Mouse (Mus musculus): Measurements from ENCODE around the gene Mettl27. TPM values are rescaled to one million over a fixed set of nuclear protein-coding genes. Genes with fewer than 3 reads are reported as not detected.

Gene Mettl27
- 33.7 and 35.5 TPM in 2 replicates for polyA plus RNA-seq (2015; fragmentation: Nextera tagmentation; extraction: Ambion mirVana)

GRCm38 (mm10) chr5:134932179-134932902 is at the start of gene Mettl27:
Gene Mettl27, plus strand, starts transcription at chr5:134932368.
- Histone ChIP-seq H3K9ac (replicated peaks; ENCODE audit: low read depth) (peak within 1 kb of the TSS; percentile 59), H3K36me3 (ENCODE audit: insufficient read depth, low read length) (no peaks in the 10 kb centered on the region), H3K4me2 (replicated peaks; ENCODE audit: low read depth, low read length) (peak within 1 kb of the TSS; percentile 99), H3K27me3 (replicated peaks; ENCODE audit: insufficient read depth, low read length) (no peaks in the 10 kb centered on the region), H3K27ac (ENCODE audit: low read length) (peak within 1 kb of the TSS; percentile 85), H3K9me3 (ENCODE audit: low read length) (no peaks in the 10 kb centered on the region), H3K4me3 (ENCODE audit: low read depth, low read length) (peak within 1 kb of the TSS; percentile 76), H3K4me1 (ENCODE audit: insufficient read depth, low read depth, low read length) (no peaks in the 10 kb centered on the region)
- ATAC-seq = peak; percentile 96
- TF ChIP-seq CTCF (IDR thresholded peaks at IDR 0.05) = no peak
- no peak for TF ChIP-seq EP300 (IDR thresholded peaks at IDR 0.05)
- WGBS = under 1% methylated on average over 41 of the region's 41 CpGs
- peak; percentile 97 for DNase-seq (ENCODE audit: low spot score)

GRCm38 (mm10) chr5:134883077-134883476 is 49.1 kb upstream of the Mettl27 start:
- Histone ChIP-seq H3K9ac (replicated peaks; ENCODE audit: low read depth) (no peak overlapping the region), H3K27ac (ENCODE audit: low read length) (peak overlapping the region; percentile 66), H3K4me1 (ENCODE audit: insufficient read depth, low read depth, low read length) (no peaks in the 10 kb centered on the region), H3K27me3 (replicated peaks; ENCODE audit: insufficient read depth, low read length) (no peaks in the 10 kb centered on the region), H3K4me2 (replicated peaks; ENCODE audit: low read depth, low read length) (no peak overlapping the region), H3K36me3 (ENCODE audit: insufficient read depth, low read length) (no peaks in the 10 kb centered on the region), H3K4me3 (ENCODE audit: low read depth, low read length) (no peak overlapping the region), H3K9me3 (ENCODE audit: low read length) (no peaks in the 10 kb centered on the region)
- TF ChIP-seq EP300 (IDR thresholded peaks at IDR 0.05) (no peak), CTCF (IDR thresholded peaks at IDR 0.05) (no peak)
- WGBS = 40% methylated on average over 3 of the region's 3 CpGs
- DNase-seq (ENCODE audit: low spot score) = peak; percentile 54
- peak; percentile 48 for ATAC-seq

GRCm38 (mm10) chr5:134887447-134888335 is 44.5 kb upstream of the Mettl27 start:
- Histone ChIP-seq H3K9ac (replicated peaks; ENCODE audit: low read depth) (no peak overlapping the region), H3K4me3 (ENCODE audit: low read depth, low read length) (no peak overlapping the region), H3K27me3 (replicated peaks; ENCODE audit: insufficient read depth, low read length) (no peaks in the 10 kb centered on the region), H3K27ac (ENCODE audit: low read length) (peak overlapping the region; percentile 80), H3K36me3 (ENCODE audit: insufficient read depth, low read length) (no peaks in the 10 kb centered on the region), H3K4me2 (replicated peaks; ENCODE audit: low read depth, low read length) (no peak overlapping the region), H3K9me3 (ENCODE audit: low read length) (no peaks in the 10 kb centered on the region), H3K4me1 (ENCODE audit: insufficient read depth, low read depth, low read length) (0 out of 2 replicates have a peak, but pooled peaks cover 3% of the 10 kb centered on the region)
- peak; percentile 31 for TF ChIP-seq CTCF (IDR thresholded peaks at IDR 0.05)
- TF ChIP-seq EP300 (IDR thresholded peaks at IDR 0.05) = peak; percentile 89
- WGBS = 39% methylated on average over 18 of the region's 18 CpGs
- ATAC-seq (peak; percentile 55), DNase-seq (ENCODE audit: low spot score) (peak; percentile 80)

- H3K27me3 ChIP-seq (replicated peaks; ENCODE audit: insufficient read depth, low read length) = no peaks in the 10 kb centered on the region
- no peaks in the 10 kb centered on the region for H3K9me3 ChIP-seq (ENCODE audit: low read length)
- no peak overlapping the region for H3K4me3 ChIP-seq (ENCODE audit: low read depth, low read length)
- H3K36me3 ChIP-seq (ENCODE audit: insufficient read depth, low read length) = no peaks in the 10 kb centered on the region
- H3K27ac ChIP-seq (ENCODE audit: low read length) = peak overlapping the region; percentile 80
- 60% methylated on average over 7 of the region's 7 CpGs for WGBS
- no peak for ATAC-seq
- TF ChIP-seq CTCF (IDR thresholded peaks at IDR 0.05) = no peak
- TF ChIP-seq EP300 (IDR thresholded peaks at IDR 0.05) = no peak; the same call in 1 of the 2 replicates
- no peak overlapping the region for H3K9ac ChIP-seq (replicated peaks; ENCODE audit: low read depth)
- no peak for DNase-seq (ENCODE audit: low spot score)
- H3K4me1 ChIP-seq (ENCODE audit: insufficient read depth, low read depth, low read length) = 0 out of 2 replicates have a peak, but pooled peaks cover 3% of the 10 kb centered on the region
- no peak overlapping the region for H3K4me2 ChIP-seq (replicated peaks; ENCODE audit: low read depth, low read length)
Observed at GRCm38 (mm10) chr5:134888505-134888904, 43.7 kb upstream of the Mettl27 start.

- no peaks in the 10 kb centered on the region for H3K27me3 ChIP-seq (replicated peaks; ENCODE audit: insufficient read depth, low read length)
- 0 out of 2 replicates have a peak, but pooled peaks cover 3% of the 10 kb centered on the region for H3K4me1 ChIP-seq (ENCODE audit: insufficient read depth, low read depth, low read length)
- 55% methylated on average over 6 of the region's 6 CpGs for whole genome bisulfite sequencing
- TF ChIP-seq EP300 (IDR thresholded peaks at IDR 0.05) (peak; percentile 88), CTCF (IDR thresholded peaks at IDR 0.05) (no peak)
- H3K4me3 ChIP-seq (ENCODE audit: low read depth, low read length) = no peak overlapping the region
- H3K36me3 ChIP-seq (ENCODE audit: insufficient read depth, low read length) = no peaks in the 10 kb centered on the region
- ATAC-seq (peak; percentile 71), DNase-seq (ENCODE audit: low spot score) (peak; percentile 92)
- no peaks in the 10 kb centered on the region for H3K9me3 ChIP-seq (ENCODE audit: low read length)
- no peak overlapping the region for H3K9ac ChIP-seq (replicated peaks; ENCODE audit: low read depth)
- peak overlapping the region; percentile 93 for H3K27ac ChIP-seq (ENCODE audit: low read length)
- no peak overlapping the region for H3K4me2 ChIP-seq (replicated peaks; ENCODE audit: low read depth, low read length)
Observed at GRCm38 (mm10) chr5:134890601-134891054, 41.5 kb upstream of the Mettl27 start.

GRCm38 (mm10) chr5:134891552-134891951 is 40.6 kb upstream of the Mettl27 start:
- 54% methylated on average over 8 of the region's 8 CpGs for WGBS
- ATAC-seq = peak; percentile 48

More at GRCm38 (mm10) chr5:134891552-134891951, 40.6 kb upstream of the Mettl27 start:
- Histone ChIP-seq H3K27me3 (replicated peaks; ENCODE audit: insufficient read depth, low read length) (no peaks in the 10 kb centered on the region), H3K9me3 (ENCODE audit: low read length) (no peaks in the 10 kb centered on the region), H3K4me2 (replicated peaks; ENCODE audit: low read depth, low read length) (no peak overlapping the region), H3K9ac (replicated peaks; ENCODE audit: low read depth) (no peak overlapping the region), H3K4me3 (ENCODE audit: low read depth, low read length) (no peak overlapping the region), H3K4me1 (ENCODE audit: insufficient read depth, low read depth, low read length) (0 out of 2 replicates have a peak, but pooled peaks cover 3% of the 10 kb centered on the region), H3K36me3 (ENCODE audit: insufficient read depth, low read length) (no peaks in the 10 kb centered on the region), H3K27ac (ENCODE audit: low read length) (peak overlapping the region; percentile 93)
- DNase-seq (ENCODE audit: low spot score) = peak; percentile 58
- TF ChIP-seq EP300 (IDR thresholded peaks at IDR 0.05) (peak; percentile 98), CTCF (IDR thresholded peaks at IDR 0.05) (no peak)

Data from lung, postnatal 0 days (tissue).